Mouse (Mus musculus): Measurements from ENCODE around the gene Ccndbp1. TPM values are rescaled to one million over a fixed set of nuclear protein-coding genes. Genes with fewer than 3 reads are reported as not detected.
A peak's percentile ranks its signal among the peaks of the same experiment; 100 is the strongest.
"Not testable (repeated sequence)": the region's sequence is repeated elsewhere in the genome, so short reads cannot be mapped to it uniquely, and the experiment has no call there.

Ccndbp1 gene
- polyA plus RNA-seq, 2 experiments from 2014 or later: 141 to 151 TPM

- no peak for ATAC-seq
These were observed 4.6 kb upstream of the Ccndbp1 start for GRCm38 (mm10) chr2:121003586-121003985.

- no peak for ATAC-seq
These were observed 4.0 kb upstream of the Ccndbp1 start for GRCm38 (mm10) chr2:121004018-121004811.

DNA sequence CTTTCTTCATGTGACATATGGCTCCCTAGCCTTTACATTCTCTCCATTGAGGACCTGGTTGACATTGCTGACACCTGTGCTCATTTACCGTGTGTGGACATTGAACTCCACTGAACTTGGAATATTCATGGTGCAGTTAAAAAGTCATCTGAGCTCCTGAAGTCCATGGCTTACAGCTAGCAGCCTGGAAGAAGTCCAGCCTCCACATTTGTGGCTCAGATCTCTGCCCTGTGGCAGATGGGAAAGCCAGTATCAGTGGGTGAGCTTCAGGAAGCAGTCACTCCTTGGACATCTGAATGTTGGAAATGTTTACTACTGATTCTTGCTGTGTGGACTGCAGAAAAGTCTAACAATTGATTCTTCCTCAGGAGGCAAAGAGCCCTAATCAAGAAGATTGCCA lies 1.2 kb upstream of the Ccndbp1 start:
- no peak for ATAC-seq

- ATAC-seq: peak; percentile 29
These were observed 433 bp downstream of the Ccndbp1 start for GRCm38 (mm10) chr2:121008664-121009007.

DNA sequence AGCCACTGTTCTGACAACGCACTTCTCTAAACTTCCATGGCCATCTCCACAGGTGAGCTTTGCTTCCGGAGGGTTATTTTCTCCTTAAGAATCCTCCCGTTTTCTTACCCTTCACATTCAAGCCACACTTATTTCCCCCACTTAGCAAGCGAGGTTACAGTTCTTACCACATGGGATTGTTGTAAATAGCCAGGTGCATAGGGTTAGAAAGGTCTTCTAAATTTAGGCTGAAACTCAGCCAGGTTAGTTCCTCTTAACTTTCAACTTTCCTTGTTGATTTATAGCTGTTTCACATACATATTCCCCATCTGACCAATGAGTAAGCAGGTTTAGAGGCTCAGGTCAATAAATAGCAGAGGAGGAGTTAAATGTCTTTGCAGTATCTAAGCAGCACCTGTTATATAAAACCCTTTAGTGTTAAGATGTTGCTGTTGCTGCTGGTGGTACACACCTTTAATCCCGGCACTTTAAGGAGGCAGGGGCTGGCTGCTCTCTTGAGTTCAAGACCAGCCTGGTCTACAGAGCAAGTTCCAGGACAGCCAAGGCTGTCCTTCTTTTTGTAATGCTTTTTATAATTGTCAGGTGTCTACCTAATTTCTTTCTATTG lies 971 bp downstream of the Ccndbp1 start:
- ATAC-seq: no peak

DNA sequence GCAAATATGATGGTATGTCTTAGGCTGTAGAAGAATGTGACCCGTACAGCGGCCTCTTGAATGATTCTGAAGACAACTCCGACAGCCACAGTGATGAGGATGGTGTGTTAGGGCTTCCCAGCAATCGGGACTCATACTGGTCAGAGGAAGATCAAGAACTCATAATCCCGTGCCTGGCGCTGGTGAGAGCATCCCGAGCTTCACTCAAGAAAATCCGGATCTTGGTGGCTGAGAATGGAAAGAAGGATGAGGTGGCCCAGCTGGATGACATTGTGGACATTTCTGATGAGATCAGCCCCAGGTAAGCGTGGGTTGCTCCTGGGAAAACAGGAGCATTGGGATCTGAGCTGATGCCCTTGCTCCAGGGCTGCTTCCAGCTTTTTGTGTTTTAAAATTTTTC lies 4.5 kb downstream of the Ccndbp1 start:
- ATAC-seq: no peak

- no peak for ATAC-seq
These were observed 7.3 kb downstream of the Ccndbp1 start for GRCm38 (mm10) chr2:121015507-121015906.

GRCm38 (mm10) chr2:121016226-121016625 lies 8.0 kb downstream of the Ccndbp1 start:
- no peak for ATAC-seq

DNA sequence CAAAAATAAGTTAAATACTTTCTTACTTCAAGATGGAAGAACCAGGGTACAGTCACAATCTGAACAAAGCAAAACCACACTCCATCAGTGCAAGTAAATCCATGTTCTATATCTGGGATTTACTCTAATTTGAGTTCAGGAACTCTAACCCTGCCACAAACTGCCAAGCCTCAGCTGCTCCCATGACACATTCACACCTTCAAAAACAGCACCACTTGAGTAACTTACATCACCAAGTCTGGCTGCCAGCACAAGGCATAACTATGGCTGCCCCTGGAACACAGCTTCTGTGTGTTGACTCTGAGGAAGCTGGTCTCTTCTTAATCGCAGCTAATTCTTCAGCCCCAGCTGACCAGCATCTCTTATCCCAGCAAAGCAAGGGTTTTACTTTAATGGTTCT lies 8.9 kb downstream of the Ccndbp1 start:
- no peak for ATAC-seq

DNA sequence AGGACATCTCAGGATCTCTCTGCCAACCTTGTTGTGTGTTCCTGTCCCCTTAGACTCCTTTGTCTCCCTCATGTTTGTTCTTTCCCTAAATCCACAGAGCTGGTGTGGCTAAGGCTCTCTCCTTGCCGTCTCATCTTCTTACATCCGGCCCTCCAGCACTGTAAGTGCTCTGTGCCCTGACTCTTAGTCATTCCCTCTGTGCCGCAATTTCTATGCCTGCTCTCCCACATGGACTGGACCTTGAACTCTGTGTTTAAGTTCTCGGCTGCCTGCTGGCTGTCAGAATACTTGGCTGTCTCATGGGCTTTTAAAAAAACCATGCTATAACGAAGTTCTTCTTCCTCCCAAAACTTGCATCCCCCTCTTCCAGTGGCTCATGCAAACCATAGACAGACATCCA lies 14.7 kb downstream of the Ccndbp1 start:
- no peak for ATAC-seq

DNA sequence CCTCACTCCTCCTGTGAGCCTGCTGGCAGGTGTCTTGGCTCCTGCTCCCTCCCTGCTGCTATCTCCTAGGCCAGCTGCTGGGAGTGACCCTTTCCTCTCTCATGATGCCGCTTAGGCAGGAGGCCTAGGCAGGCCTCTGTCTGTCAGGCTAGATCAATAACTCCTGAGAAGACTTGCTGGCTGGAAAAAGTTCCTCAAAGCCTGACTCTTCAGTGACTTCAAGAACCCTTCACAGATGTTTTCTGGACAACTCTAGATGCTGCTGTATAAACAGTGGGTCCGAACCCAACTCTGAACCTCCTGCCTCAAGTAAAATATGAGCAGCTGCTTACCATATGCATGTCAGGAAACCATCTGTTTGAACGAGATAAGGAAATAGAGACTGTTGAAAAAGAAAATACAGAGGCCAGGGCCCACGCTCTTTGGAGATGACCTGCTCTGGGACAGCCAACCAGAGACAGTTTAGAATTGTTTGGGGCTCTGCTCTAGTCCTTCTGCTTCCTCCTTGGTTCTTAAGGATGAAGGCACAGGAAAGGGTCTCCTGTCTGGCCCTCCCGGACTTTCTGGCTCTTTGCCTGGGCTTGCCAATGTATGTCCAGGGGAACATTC lies 28.6 kb downstream of the Ccndbp1 start, which contains the start of gene Epb42:
TSS of gene Epb42 (minus strand) at position 340 of the 609 bp plus-strand sequence.
- no peak for ATAC-seq

- not testable (repeated sequence) for ATAC-seq
These were observed 30.6 kb downstream of the Ccndbp1 start for GRCm38 (mm10) chr2:121038851-121039250.

DNA sequence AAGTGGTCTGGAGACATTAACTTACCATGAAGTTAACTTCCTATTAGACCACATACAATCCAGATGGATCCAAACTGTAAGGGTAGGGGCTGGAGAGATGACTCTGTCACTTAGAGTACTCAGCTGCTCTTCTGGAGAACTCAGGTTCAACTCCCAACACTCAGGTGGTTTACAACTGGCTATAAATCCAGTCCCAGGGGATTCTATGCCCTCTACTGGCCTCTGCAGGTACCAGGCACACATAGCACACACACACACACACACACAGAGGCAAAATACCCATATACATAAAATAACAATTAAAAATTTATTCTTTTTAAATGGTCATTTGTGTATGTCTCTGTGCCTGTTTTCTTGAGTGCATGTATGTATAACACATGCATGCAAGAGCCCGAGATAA lies 31.2 kb downstream of the Ccndbp1 start:
- no peak for ATAC-seq

- no peak for ATAC-seq
These were observed 32.9 kb downstream of the Ccndbp1 start for GRCm38 (mm10) chr2:121041098-121041497.

DNA sequence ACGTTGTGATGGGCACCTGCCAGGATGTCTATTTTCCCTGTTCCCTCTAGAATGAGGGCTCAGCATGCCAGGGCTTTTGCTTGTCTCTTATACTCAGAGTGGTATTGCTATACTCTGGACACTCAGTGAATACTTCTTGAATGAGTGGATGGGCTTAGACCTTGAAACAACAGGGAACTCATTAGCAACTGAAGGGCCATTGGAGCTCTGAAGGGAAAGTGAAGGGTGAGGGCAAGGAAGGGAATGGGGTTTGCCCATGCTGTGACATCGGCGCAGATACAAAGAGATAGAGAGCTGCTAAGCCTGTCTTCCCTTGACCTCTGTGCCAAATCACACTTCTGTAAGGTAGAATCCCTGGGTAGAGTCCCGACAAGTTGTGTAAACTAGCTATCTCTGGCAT lies 37.5 kb downstream of the Ccndbp1 start:
- ATAC-seq: no peak

GRCm38 (mm10) chr2:121052176-121052575 lies 44.0 kb downstream of the Ccndbp1 start:
- no peak for ATAC-seq

DNA sequence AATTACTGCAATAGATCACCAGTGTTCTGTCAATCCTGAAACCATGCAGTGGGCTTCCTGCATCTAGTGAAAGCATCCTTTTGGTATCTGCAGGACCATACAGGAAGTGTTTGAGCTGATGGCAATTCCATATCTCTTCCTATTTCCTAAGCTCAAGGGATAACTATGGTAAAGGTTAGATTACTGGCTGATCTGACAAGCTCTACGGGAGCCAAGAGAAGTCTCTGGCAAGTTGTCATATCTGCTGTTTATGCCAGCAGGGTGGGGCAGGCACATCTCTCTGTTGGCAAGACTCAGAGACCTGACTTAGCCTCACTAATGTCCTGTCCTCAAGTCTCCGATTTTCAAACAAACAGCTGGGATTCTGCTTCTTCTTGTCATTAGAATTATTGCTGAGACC lies 45.9 kb downstream of the Ccndbp1 start:
- ATAC-seq: no peak

DNA sequence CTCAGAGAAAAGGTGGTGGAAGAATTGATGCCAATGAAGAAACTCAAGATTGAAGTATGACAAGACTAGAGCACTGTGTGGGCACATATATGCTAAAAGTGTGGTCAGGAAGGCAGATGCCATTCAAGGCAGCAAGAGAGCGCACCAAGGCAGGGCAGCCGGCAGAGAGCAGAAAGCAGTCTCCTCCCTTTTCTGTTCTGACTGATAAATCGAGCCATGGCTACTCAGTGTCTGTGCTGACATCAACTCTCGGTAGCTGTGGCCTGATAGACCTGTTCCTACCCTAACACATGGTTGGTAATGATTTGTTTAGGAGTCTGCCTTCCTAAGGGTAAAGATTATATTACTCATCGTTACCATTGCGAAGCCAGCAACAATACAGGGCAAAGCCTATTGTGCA lies 47.7 kb downstream of the Ccndbp1 start:
- no peak for ATAC-seq

DNA sequence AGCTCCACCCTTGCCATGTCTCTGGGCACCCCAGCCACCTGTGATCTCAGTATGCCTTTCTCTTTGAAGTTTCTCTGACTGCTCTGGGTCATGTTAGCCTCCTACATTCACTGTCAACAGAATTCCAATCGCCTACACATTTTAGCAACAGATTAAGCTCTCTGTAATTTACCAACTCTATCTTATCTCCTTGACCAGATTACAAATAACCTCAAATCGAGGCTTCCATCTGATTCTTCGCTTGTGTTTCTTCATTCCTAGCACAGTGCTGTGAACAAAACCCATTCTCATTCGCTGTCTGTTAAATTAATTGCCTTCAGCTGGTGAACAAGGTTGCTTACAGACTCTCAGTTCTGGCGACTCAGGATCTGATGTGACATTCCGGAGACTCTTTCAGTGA lies 49.8 kb downstream of the Ccndbp1 start:
- no peak for ATAC-seq

GRCm38 (mm10) chr2:121061315-121061714 lies 53.1 kb downstream of the Ccndbp1 start:
- ATAC-seq: no peak
